Mouse (Mus musculus): ENCODE data around the gene Pigu. TPM values are rescaled to one million over a fixed set of nuclear protein-coding genes. Genes with fewer than 3 reads are reported as not detected.

Pigu gene
- polyA plus RNA-seq, 1 experiment from 2014 or later = 51.9 TPM

- no peak for ATAC-seq (replicated peaks; ENCODE audit: low FRiP score, low read depth)
- Histone ChIP-seq H3K9ac (ENCODE audit: low read depth, low read length) (no peak overlapping the region), H3K27me3 (ENCODE audit: insufficient read depth, low read length) (no peaks in the 10 kb centered on the region), H3K4me3 (replicated peaks; ENCODE audit: low read depth, low read length) (no peak overlapping the region), H3K9me3 (replicated peaks; ENCODE audit: low read length) (no peaks in the 10 kb centered on the region), H3K27ac (no peak overlapping the region), H3K36me3 (ENCODE audit: insufficient read depth, low read length) (peaks cover 14% of the 10 kb centered on the region), H3K4me2 (ENCODE audit: low read length) (no peak overlapping the region), H3K4me1 (replicated peaks; ENCODE audit: insufficient read depth, low read length) (peaks cover 11% of the 10 kb centered on the region)
- peak; percentile 53; the same call in 1 of the 2 replicates for TF ChIP-seq CTCF (IDR thresholded peaks at IDR 0.05; ENCODE audit: low read depth)
- no peak for DNase-seq (ENCODE audit: low spot score)
- WGBS = 73% methylated on average over 4 of the region's 4 CpGs
These were observed 116.3 kb downstream of the Pigu start for GRCm38 (mm10) chr2:155240915-155241314.

- Histone ChIP-seq H3K4me3 (replicated peaks; ENCODE audit: low read depth, low read length) (peak overlapping the region; percentile 85), H3K4me1 (replicated peaks; ENCODE audit: insufficient read depth, low read length) (peaks cover 11% of the 10 kb centered on the region), H3K27ac (peak overlapping the region; percentile 91), H3K4me2 (ENCODE audit: low read length) (peak overlapping the region; percentile 77), H3K27me3 (ENCODE audit: insufficient read depth, low read length) (no peaks in the 10 kb centered on the region), H3K9ac (ENCODE audit: low read depth, low read length) (peak overlapping the region; percentile 73), H3K36me3 (ENCODE audit: insufficient read depth, low read length) (no peaks in the 10 kb centered on the region), H3K9me3 (replicated peaks; ENCODE audit: low read length) (no peaks in the 10 kb centered on the region)
- ATAC-seq (replicated peaks; ENCODE audit: low FRiP score, low read depth) (no peak), DNase-seq (ENCODE audit: low spot score) (no peak)
- TF ChIP-seq CTCF (IDR thresholded peaks at IDR 0.05; ENCODE audit: low read depth) = no peak
- WGBS = 9% methylated on average over 4 of the region's 4 CpGs
These were observed 120.0 kb downstream of the Pigu start for GRCm38 (mm10) chr2:155237276-155237675.

- DNase-seq (ENCODE audit: low spot score) (peak; percentile 97), ATAC-seq (replicated peaks; ENCODE audit: low FRiP score, low read depth) (peak; percentile 98)
- H3K4me1 ChIP-seq (replicated peaks; ENCODE audit: insufficient read depth, low read length) = peaks cover 11% of the 10 kb centered on the region
- H3K9ac ChIP-seq (ENCODE audit: low read depth, low read length) = peak within 1 kb of the TSS; percentile 73
- peak; percentile 35; the same call in 1 of the 2 replicates for TF ChIP-seq CTCF (IDR thresholded peaks at IDR 0.05; ENCODE audit: low read depth)
- H3K27me3 ChIP-seq (ENCODE audit: insufficient read depth, low read length) = no peaks in the 10 kb centered on the region
- H3K4me3 ChIP-seq (replicated peaks; ENCODE audit: low read depth, low read length) = peak within 1 kb of the TSS; percentile 85
- no peaks in the 10 kb centered on the region for H3K36me3 ChIP-seq (ENCODE audit: insufficient read depth, low read length)
- H3K27ac ChIP-seq = peak within 1 kb of the TSS; percentile 91
- H3K4me2 ChIP-seq (ENCODE audit: low read length) = peak within 1 kb of the TSS; percentile 77
- no peaks in the 10 kb centered on the region for H3K9me3 ChIP-seq (replicated peaks; ENCODE audit: low read length)
- WGBS = under 1% methylated on average over 50 of the region's 50 CpGs
These were observed 120.8 kb downstream of the Pigu start, which contains the start of gene Dynlrb1 for GRCm38 (mm10) chr2:155236362-155236992. Gene Dynlrb1, plus strand, starts transcription at chr2:155236533.

- H3K27me3 ChIP-seq (ENCODE audit: insufficient read depth, low read length) = no peaks in the 10 kb centered on the region
- peak overlapping the region; percentile 77 for H3K4me2 ChIP-seq (ENCODE audit: low read length)
- H3K4me3 ChIP-seq (replicated peaks; ENCODE audit: low read depth, low read length) = peak overlapping the region; percentile 85
- peak overlapping the region; percentile 91 for H3K27ac ChIP-seq
- 4% methylated on average over 13 of the region's 13 CpGs for WGBS
- no peak for TF ChIP-seq CTCF (IDR thresholded peaks at IDR 0.05; ENCODE audit: low read depth)
- H3K4me1 ChIP-seq (replicated peaks; ENCODE audit: insufficient read depth, low read length) = peaks cover 11% of the 10 kb centered on the region
- no peaks in the 10 kb centered on the region for H3K36me3 ChIP-seq (ENCODE audit: insufficient read depth, low read length)
- ATAC-seq (replicated peaks; ENCODE audit: low FRiP score, low read depth) (peak; percentile 85), DNase-seq (ENCODE audit: low spot score) (peak; percentile 93)
- peak overlapping the region; percentile 73 for H3K9ac ChIP-seq (ENCODE audit: low read depth, low read length)
- no peaks in the 10 kb centered on the region for H3K9me3 ChIP-seq (replicated peaks; ENCODE audit: low read length)
These were observed 121.4 kb downstream of the Pigu start for GRCm38 (mm10) chr2:155235746-155236361.

MicroRNA genes within 50 kb of the gene (microRNA counts, 519-probe panel; counts per million panel counts)
- 330 counts per million, percentile 68 among the panel's probes with 10 or more counts for microRNA mmu-miR-695

Small RNAs within 50 kb of the gene (microRNA-seq; reads per million reads assigned to microRNA genes)
- gene Mir695 = not detected

Other genes with a start within 250 kb of the Pigu start
- 28.6 and 31.9 TPM in 2 replicates for gene Itch, start 223.9 kb downstream of the Pigu start, polyA plus RNA-seq (2015; fragmentation: Nextera tagmentation; extraction: Ambion mirVana)
- 373 and 405 TPM in 2 replicates for gene Dynlrb1, start 120.9 kb downstream of the Pigu start, polyA plus RNA-seq (2015; fragmentation: Nextera tagmentation; extraction: Ambion mirVana)
- 176 and 185 TPM in 2 replicates for gene Map1lc3a, start 81.1 kb downstream of the Pigu start, polyA plus RNA-seq (2015; fragmentation: Nextera tagmentation; extraction: Ambion mirVana)
- gene Trp53inp2, start 23.6 kb upstream of the Pigu start, polyA plus RNA-seq (2015; fragmentation: Nextera tagmentation; extraction: Ambion mirVana) = 35.9 and 38.1 TPM in 2 replicates
- 19.0 and 19.6 TPM in 2 replicates for gene Ncoa6, start 116.5 kb upstream of the Pigu start, polyA plus RNA-seq (2015; fragmentation: Nextera tagmentation; extraction: Ambion mirVana)
- gene Acss2, start 160.5 kb upstream of the Pigu start, polyA plus RNA-seq (2015; fragmentation: Nextera tagmentation; extraction: Ambion mirVana) = 20.8 and 22.9 TPM in 2 replicates
- gene Ggt7, start 160.8 kb upstream of the Pigu start, polyA plus RNA-seq (2015; fragmentation: Nextera tagmentation; extraction: Ambion mirVana) = 2.0 TPM in 2 replicates
- gene Gss, start 235.4 kb upstream of the Pigu start, polyA plus RNA-seq (2015; fragmentation: Nextera tagmentation; extraction: Ambion mirVana) = 114 and 129 TPM in 2 replicates

Data from kidney, postnatal 0 days (tissue).